Mouse (Mus musculus): Measurements from ENCODE around the gene Rnpepl1. TPM values are rescaled to one million over a fixed set of nuclear protein-coding genes. Genes with fewer than 3 reads are reported as not detected.
A peak's percentile ranks its signal among the peaks of the same experiment; 100 is the strongest.
"Not testable (repeated sequence)": the region's sequence is repeated elsewhere in the genome, so short reads cannot be mapped to it uniquely, and the experiment has no call there.

Rnpepl1 gene
- polyA plus RNA-seq, 1 experiment from 2014 or later: 20.1 TPM

DNA sequence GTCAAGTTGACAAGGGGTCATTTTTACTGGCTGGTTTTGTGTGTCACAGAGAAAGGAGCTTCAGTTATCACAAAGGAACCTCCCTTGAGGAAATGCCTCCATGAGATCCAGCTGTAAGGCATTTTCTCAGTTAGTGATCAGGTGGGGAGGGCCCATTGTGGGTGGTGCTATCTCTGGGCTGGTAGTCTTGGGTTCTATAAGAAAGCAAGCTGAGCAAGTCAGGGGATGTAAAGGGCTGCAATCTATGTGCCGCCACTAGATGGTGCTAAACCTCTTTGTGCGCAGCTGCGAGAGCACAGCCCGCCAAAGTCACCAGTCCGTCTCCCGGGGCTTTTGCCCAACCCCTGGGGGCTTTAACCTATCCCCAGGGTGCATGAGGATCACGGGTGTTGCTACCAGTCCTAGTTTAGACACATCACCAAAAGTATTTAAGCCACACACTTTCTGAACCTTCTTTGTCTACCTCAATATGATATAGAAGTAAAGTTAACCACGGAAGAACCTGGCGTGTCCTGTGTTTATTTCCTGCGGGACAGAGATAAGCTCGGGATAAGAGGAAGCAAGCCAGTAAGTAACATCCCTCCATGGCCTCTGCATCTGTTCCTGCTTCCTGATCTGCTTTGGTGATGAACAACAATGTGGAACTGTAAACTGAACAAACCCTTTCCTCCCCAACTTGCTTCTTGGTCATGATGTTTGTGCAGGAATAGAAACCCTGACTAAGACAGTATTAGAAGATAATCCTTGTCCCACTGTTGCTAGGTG lies 46.2 kb downstream of the Rnpepl1 start:
- not testable (repeated sequence) for H3K27ac ChIP-seq (replicated peaks); H3K4me1 ChIP-seq; H3K9me3 ChIP-seq (replicated peaks); DNase-seq (ENCODE audit: low spot score); H3K36me3 ChIP-seq; H3K27me3 ChIP-seq (ENCODE audit: low read depth, poor library complexity, severe bottlenecking)
- H3K4me3 ChIP-seq: peak overlapping the region; percentile 39
- 9% methylated on average over 11 of the region's 11 CpGs for WGBS

DNA sequence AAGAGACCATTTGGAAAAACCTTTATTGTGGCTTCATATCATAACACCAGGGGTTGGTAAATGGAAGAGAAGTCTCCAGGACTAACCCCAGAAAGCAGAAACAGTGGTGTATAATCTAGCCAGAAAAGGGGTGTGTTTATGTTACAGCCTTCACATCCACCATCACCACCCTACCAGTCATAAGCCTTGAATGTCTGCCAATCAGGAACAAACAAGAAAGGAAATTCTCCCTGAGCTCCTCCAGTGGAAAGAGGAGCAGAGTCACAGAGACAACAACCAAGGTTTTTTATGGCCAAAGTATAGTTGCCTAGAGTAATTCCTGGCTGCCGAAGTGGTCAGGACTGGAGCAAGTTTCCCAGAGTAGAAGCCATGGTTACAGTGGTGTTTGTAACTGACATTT lies 48.4 kb downstream of the Rnpepl1 start:
- Histone ChIP-seq H3K9me3 (replicated peaks) (no peaks in the 10 kb centered on the region), H3K27me3 (ENCODE audit: low read depth, poor library complexity, severe bottlenecking) (no peaks in the 10 kb centered on the region), H3K27ac (replicated peaks) (no peak overlapping the region), H3K4me3 (no peak overlapping the region), H3K36me3 (no peaks in the 10 kb centered on the region), H3K4me1 (no peaks in the 10 kb centered on the region)
- 80% methylated on average over 1 of the region's 1 CpGs for WGBS
- DNase-seq (ENCODE audit: low spot score): no peak

DNA sequence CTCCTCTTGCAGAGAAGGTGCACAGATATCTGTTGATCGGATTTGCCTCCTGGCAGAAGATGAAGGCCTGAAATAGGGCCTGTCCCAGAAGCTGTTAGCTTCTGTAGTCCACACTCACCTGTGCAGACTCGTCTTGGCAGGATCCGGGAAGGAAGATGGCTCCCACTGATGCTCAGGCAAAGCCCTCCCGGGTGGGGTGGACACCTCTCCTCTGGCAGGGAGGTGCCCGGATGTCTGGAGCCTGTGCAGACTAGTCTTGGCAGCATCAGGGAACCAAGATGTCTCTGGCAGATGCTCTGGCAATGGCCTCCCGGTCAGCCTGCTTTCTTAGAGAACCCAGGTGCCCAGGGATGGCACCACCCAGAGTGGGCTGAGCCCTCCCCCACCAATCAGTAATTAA lies 60.2 kb downstream of the Rnpepl1 start:
- 88% methylated on average over 6 of the region's 6 CpGs for whole genome bisulfite sequencing
- not testable (repeated sequence) for H3K27ac ChIP-seq (replicated peaks); H3K4me1 ChIP-seq; H3K4me3 ChIP-seq; DNase-seq (ENCODE audit: low spot score); H3K9me3 ChIP-seq (replicated peaks); H3K36me3 ChIP-seq; H3K27me3 ChIP-seq (ENCODE audit: low read depth, poor library complexity, severe bottlenecking)

DNA sequence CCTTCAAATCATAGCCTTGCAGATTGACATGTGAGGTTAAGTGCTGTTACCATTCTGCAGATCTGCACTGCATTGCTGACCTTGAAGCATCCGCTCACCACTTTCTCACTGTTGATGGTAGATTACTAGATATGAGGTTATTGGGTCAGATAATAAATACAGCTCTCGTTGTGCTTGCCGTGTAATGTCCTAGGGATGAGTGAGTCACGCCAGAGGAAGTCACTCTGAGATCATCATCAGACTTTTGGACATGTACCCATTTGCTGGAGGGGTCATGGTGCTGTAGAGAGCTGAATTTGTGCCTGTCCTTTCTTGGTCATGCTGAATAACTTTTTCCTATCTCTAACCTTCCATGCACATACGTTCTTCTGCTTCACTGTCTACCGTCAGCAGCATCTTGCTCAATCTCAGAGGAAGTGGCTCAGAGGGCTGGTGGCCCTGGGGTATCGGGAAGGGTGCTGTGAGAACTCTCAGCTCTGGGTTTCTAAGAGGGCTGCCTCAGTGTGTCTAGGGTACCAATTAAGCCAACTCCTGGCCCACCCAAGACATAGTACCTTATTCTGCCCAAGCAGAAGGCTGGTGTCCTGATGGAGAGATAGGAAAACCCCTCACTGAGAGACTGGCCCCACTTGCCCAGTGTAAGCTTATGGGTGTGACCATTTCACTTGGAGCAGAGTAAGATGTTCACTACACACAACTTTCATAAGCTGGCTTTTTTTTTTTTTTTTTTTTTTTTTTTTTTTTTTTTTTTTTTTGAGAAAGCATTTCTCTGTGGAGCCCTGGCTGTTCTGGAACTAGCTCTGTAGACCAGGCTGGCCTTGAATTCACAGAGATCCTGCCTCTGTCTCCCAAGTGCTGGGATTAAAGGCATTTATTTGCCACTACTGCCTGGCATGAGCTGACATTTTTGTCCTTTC lies 61.6 kb downstream of the Rnpepl1 start:
- no peaks in the 10 kb centered on the region for H3K36me3 ChIP-seq
- H3K27me3 ChIP-seq (ENCODE audit: low read depth, poor library complexity, severe bottlenecking): peaks cover 3% of the 10 kb centered on the region
- H3K27ac ChIP-seq (replicated peaks): no peak overlapping the region
- WGBS: 89% methylated on average over 7 of the region's 7 CpGs
- DNase-seq (ENCODE audit: low spot score): no peak
- no peaks in the 10 kb centered on the region for H3K9me3 ChIP-seq (replicated peaks)
- H3K4me1 ChIP-seq: peaks cover 7% of the 10 kb centered on the region
- no peak overlapping the region for H3K4me3 ChIP-seq

DNA sequence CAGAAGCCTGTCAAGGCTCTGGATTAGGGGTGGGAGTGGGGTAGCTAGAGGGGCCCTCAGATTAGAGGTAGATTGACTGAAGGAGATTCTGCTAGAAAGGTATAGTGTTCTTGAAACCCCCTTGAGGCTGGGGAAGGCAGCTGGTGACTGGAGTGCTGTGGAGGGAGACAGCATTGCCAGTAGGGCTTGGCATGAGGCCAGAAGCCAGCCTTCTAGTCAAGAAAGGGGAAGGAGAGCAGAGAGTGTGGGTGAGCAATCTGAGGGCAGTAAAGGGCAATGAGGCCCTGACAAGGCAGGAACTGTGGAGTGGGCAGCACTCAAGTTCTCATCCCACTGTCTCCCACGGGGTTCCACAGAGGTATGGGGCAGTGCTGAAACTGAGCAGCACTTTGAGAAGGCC lies 62.3 kb downstream of the Rnpepl1 start:
- Histone ChIP-seq H3K4me1 (peaks cover 7% of the 10 kb centered on the region), H3K36me3 (no peaks in the 10 kb centered on the region), H3K27me3 (ENCODE audit: low read depth, poor library complexity, severe bottlenecking) (peaks cover 10% of the 10 kb centered on the region), H3K9me3 (replicated peaks) (no peaks in the 10 kb centered on the region), H3K27ac (replicated peaks) (no peak overlapping the region), H3K4me3 (no peak overlapping the region)
- WGBS: 87% methylated on average over 1 of the region's 1 CpGs
- DNase-seq (ENCODE audit: low spot score): no peak

Other genes starting within 250 kb of the Rnpepl1 start
- gene Gpc1, start 79.1 kb upstream of the Rnpepl1 start, polyA plus RNA-seq (2016; fragmentation: Nextera tagmentation; extraction: Ambion mirVana): 65.5 and 71.4 TPM in 2 replicates
- gene Ankmy1, start 7.9 kb upstream of the Rnpepl1 start, polyA plus RNA-seq (2016; fragmentation: Nextera tagmentation; extraction: Ambion mirVana): 0.30 and 0.35 TPM in 2 replicates
- 14.0 and 14.7 TPM in 2 replicates for gene Dusp28, start 3.8 kb upstream of the Rnpepl1 start, polyA plus RNA-seq (2016; fragmentation: Nextera tagmentation; extraction: Ambion mirVana)
- gene Capn10, start 23.6 kb downstream of the Rnpepl1 start, polyA plus RNA-seq (2016; fragmentation: Nextera tagmentation; extraction: Ambion mirVana): 43.1 and 50.8 TPM in 2 replicates
- gene Gpr35, start 40.1 kb downstream of the Rnpepl1 start, polyA plus RNA-seq (2016; fragmentation: Nextera tagmentation; extraction: Ambion mirVana): 0.36 and 0.39 TPM in 2 replicates
- gene Aqp12, start 95.6 kb downstream of the Rnpepl1 start, polyA plus RNA-seq (2016; fragmentation: Nextera tagmentation; extraction: Ambion mirVana): not detected in 2 replicates
- gene Kif1a, start 191.2 kb downstream of the Rnpepl1 start, polyA plus RNA-seq (2016; fragmentation: Nextera tagmentation; extraction: Ambion mirVana): 39.3 and 63.0 TPM in 2 replicates
- not detected in 2 replicates for gene Agxt, start 224.5 kb downstream of the Rnpepl1 start, polyA plus RNA-seq (2016; fragmentation: Nextera tagmentation; extraction: Ambion mirVana)